Mouse (Mus musculus): Measurements from ENCODE around the gene Misp. TPM values are rescaled to one million over a fixed set of nuclear protein-coding genes. Genes with fewer than 3 reads are reported as not detected.

The Misp gene
- polyA plus RNA-seq, 1 experiment = not detected

- TF ChIP-seq GATA1 (IDR thresholded peaks at IDR 0.05; ENCODE audit: low read length) = no peak
These were observed 34.2 kb downstream of the Misp start for GRCm38 (mm10) chr10:79854801-79855541.

DNA sequence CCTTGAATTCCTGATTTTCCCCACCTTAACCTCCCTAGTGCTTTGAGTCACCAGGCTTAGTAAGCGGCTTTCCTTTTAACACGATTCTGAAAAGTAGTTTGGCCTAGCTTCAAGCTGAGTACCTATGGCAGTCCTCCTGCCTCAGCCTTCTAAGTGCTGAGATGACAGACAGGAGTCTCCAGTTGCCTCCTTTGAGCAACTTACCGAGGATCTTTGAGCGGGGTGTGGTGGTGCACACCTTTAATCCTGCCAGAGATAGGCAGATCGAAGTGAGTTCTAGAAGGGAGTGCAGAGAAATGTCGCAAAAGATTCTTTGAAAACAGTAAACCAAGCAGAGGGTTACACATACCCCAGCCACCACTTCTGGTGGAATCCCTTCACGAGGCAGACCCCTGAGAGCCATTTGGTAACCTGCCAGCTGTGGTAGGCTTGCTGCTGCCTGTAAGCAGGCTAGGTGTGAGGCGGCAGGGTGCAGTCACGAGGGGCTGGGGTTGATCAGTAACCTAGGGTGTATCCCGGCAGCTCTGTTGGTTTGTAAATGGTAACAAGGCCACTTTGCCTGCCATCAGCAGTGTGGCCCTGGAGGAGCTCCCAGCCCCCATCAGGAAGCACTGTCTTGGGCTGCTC, 34.9 kb downstream of the Misp start:
- no peak for TF ChIP-seq GATA1 (IDR thresholded peaks at IDR 0.05; ENCODE audit: low read length)

- no peak for TF ChIP-seq GATA1 (IDR thresholded peaks at IDR 0.05; ENCODE audit: low read length)
These were observed 35.5 kb downstream of the Misp start for GRCm38 (mm10) chr10:79856280-79856679.

GRCm38 (mm10) chr10:79856704-79857451, 36.1 kb downstream of the Misp start:
- no peak for TF ChIP-seq GATA1 (IDR thresholded peaks at IDR 0.05; ENCODE audit: low read length)

GRCm38 (mm10) chr10:79857452-79857811, 36.6 kb downstream of the Misp start:
- no peak for TF ChIP-seq GATA1 (IDR thresholded peaks at IDR 0.05; ENCODE audit: low read length)

DNA sequence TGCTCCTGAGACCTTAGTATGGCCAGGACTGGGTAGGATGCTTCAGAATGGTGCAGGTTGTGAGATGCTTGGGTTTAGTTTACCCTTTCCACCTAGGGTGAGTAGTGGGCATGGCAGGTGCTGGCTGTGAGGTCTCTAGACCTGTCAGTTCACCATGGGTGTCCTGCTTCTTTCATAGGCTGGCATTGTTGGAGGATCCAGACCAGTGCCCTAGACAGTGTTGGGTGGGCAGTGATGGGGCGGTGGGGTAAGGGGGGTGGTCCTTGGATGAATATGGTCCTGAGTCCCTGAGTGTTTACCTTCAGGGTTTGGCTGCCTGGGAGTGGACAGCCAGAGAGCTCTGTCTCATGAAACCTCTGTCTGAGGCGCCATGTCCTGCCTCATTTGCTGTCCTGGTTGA, 37.1 kb downstream of the Misp start:
- no peak for TF ChIP-seq GATA1 (IDR thresholded peaks at IDR 0.05; ENCODE audit: low read length)

GRCm38 (mm10) chr10:79858416-79859074, 37.8 kb downstream of the Misp start:
- TF ChIP-seq GATA1 (IDR thresholded peaks at IDR 0.05; ENCODE audit: low read length) = no peak

- no peak for TF ChIP-seq GATA1 (IDR thresholded peaks at IDR 0.05; ENCODE audit: low read length)
These were observed 38.3 kb downstream of the Misp start for GRCm38 (mm10) chr10:79859116-79859515.

DNA sequence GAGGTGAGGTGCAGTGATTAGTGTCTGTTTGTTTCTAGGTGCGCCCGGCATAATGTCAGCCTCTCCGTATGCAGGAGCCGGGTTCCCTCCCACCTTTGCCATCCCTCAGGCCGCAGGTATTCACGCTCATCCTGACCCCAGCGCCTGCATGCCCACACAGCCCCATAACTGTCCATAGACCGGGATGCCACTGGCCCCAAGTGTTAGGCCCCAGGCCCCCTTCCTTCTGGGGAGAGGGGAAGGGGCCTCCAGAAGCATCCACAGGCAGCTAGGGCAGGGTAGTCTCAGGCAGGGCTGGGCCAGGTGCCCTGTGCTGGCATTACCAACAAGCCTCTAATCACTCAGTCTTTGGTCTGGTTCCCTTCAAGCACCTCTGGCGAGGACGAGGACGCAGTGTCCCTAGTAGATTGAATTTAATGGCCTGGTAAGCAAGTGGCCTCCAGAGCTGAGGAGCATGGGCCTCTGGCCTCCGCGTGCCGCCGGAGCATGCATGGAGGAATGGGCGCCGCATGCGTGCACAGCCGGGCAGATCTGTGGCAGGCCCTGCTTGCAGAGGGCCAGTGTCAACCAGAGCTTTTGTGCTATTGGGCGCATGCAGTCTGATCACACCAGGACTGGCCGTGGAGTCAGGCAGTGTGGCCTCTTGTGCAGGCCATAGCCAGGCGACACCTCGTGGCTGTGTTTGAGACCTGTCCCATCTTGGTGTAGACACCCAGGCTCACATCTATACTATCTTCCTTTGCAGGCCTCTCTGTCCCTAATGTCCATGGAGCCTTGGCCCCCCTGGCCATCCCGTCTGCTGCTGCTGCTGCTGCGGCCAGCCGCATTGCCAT, 39.5 kb downstream of the Misp start:
- no peak for TF ChIP-seq GATA1 (IDR thresholded peaks at IDR 0.05; ENCODE audit: low read length)

GRCm38 (mm10) chr10:79861230-79862048, 40.6 kb downstream of the Misp start:
- no peak for TF ChIP-seq GATA1 (IDR thresholded peaks at IDR 0.05; ENCODE audit: low read length)

DNA sequence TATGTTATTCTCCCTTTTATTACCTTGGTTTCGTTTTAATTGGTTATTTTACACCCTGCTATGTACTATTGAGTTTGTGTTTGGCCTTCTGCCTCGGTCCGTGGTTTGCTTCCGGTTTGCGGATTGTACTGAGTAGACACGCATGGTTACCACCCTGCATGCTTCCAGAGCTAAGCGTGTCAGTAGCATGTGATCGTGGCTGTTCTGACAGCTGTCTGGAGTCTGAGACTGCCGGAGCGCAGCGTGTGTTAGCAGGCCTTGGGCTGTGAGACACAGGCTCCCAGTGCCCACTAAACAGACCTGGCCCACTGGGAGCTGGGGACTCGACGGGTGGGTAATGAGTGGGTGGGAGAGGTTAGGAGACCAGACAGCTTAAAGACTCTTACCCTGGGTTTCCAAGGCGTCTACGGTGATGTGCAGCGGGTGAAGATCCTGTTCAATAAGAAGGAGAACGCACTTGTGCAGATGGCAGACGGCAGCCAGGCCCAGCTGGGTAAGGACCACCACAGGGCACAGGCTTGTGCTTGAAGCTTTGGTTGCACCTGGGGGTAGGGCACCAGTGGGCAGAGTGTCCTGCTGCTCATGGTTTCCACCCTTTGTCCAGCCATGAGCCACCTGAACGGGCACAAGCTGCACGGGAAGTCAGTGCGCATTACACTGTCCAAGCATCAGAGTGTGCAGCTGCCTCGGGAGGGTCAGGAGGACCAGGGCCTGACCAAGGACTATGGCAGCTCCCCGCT, 41.4 kb downstream of the Misp start:
- TF ChIP-seq GATA1 (IDR thresholded peaks at IDR 0.05; ENCODE audit: low read length) = no peak

GRCm38 (mm10) chr10:79862925-79863324, 42.1 kb downstream of the Misp start:
- no peak for TF ChIP-seq GATA1 (IDR thresholded peaks at IDR 0.05; ENCODE audit: low read length)

DNA sequence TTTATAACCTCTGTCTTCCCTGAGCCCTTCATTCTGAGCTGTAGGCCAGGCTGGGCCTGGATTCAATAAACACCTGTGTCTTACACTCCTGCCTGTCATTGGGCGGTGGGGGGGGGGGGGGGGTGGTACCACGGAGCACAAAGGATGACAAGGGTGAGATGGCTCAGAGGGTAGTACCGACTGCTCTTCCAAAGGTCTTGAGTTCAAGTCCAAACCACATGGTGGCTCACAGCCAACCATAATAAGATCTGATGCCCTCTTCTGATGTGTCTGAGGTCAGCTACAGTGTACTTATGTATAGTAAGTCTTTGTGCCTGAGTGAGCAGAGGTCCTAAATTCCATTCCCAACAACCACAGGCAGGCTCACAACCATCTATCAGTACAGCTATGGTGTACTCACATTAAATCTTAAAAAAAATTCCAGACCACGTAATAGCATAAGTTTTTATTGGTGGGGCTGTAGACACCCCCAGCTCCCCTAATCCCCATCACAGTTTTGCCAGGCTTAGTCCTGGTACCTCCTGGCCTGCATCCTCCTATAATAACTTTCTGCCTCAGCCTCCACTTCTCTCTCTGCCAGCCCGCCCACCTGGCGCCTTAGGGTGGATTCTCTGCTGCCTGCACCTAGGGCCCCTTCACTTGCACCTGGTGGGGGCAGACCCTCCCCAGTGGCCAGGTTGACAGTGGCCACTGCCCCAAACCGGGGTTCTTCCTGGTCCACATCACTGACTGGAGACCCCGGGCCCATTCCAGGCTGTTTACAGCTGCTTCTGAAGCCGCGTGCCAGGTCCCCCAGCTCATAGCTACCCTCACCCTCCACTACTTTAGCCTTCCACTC, 43.8 kb downstream of the Misp start:
- TF ChIP-seq GATA1 (IDR thresholded peaks at IDR 0.05; ENCODE audit: low read length) = no peak

Data from G1E-ER4 (cell line).